Mouse (Mus musculus) thymus, adult 18-20 months (tissue): ENCODE data around the gene Clp1.

Source experiments
- DNase-seq, 2 experiments: peaks; one replicate each; pipeline ENCODE4 v3.0.0; 2022; ENCODE audit warnings: mixed read lengths in 2 of 2

Gene Clp1

GRCm38 (mm10) chr2:84727172-84727858 is at the start of gene Clp1:
Clp1 (minus strand) TSS chr2:84727350.
- peak; percentile 93 to 95 for DNase-seq

- no peak for DNase-seq
Observed at GRCm38 (mm10) chr2:84775665-84776064, 48.5 kb upstream of the Clp1 start.

- DNase-seq = no peak
Observed at GRCm38 (mm10) chr2:84775241-84775640, 48.1 kb upstream of the Clp1 start, which contains the start of gene Serping1. Serping1 (minus strand) TSS chr2:84775444.

- DNase-seq = peak; percentile 11 to 13
Observed at GRCm38 (mm10) chr2:84774751-84775150, 47.6 kb upstream of the Clp1 start.

GRCm38 (mm10) chr2:84773195-84773594 is 46.0 kb upstream of the Clp1 start:
- no peak for DNase-seq

- DNase-seq = no peak
Observed at GRCm38 (mm10) chr2:84772454-84772853, 45.3 kb upstream of the Clp1 start.

GRCm38 (mm10) chr2:84770501-84770900 is 43.4 kb upstream of the Clp1 start:
- no peak for DNase-seq

- no peak for DNase-seq
Observed at GRCm38 (mm10) chr2:84762818-84763217, 35.7 kb upstream of the Clp1 start.

GRCm38 (mm10) chr2:84762295-84762694 is 35.1 kb upstream of the Clp1 start:
- DNase-seq = no peak

GRCm38 (mm10) chr2:84761840-84762239 is 34.7 kb upstream of the Clp1 start:
- DNase-seq = no peak

GRCm38 (mm10) chr2:84761309-84761708 is 34.2 kb upstream of the Clp1 start:
- no peak for DNase-seq

GRCm38 (mm10) chr2:84760777-84761176 is 33.6 kb upstream of the Clp1 start:
- DNase-seq = no peak

GRCm38 (mm10) chr2:84758542-84759127 is 31.5 kb upstream of the Clp1 start:
- no peak for DNase-seq

- DNase-seq = no peak
Observed at GRCm38 (mm10) chr2:84757026-84757682, 30.0 kb upstream of the Clp1 start.

- no peak for DNase-seq
Observed at GRCm38 (mm10) chr2:84756245-84756644, 29.1 kb upstream of the Clp1 start.

GRCm38 (mm10) chr2:84750115-84750514 is 23.0 kb upstream of the Clp1 start:
- no peak for DNase-seq

GRCm38 (mm10) chr2:84744126-84744525 is 17.0 kb upstream of the Clp1 start:
- no peak for DNase-seq

GRCm38 (mm10) chr2:84743561-84743960 is 16.4 kb upstream of the Clp1 start, which contains the start of gene Gm19426:
Gm19426 (minus strand) TSS chr2:84743655.
- no peak for DNase-seq

- no peak for DNase-seq
Observed at GRCm38 (mm10) chr2:84742451-84743283, 15.5 kb upstream of the Clp1 start.

- no peak for DNase-seq
Observed at GRCm38 (mm10) chr2:84741841-84742450, 14.8 kb upstream of the Clp1 start.

- DNase-seq = no peak
Observed at GRCm38 (mm10) chr2:84740608-84741333, 13.6 kb upstream of the Clp1 start.
